Mouse (Mus musculus): Measurements from ENCODE around the gene Guca2a. TPM values are rescaled to one million over a fixed set of nuclear protein-coding genes. Genes with fewer than 3 reads are reported as not detected.

Guca2a gene
- polyA plus RNA-seq, 1 experiment from 2014 or later, result not detected

DNA sequence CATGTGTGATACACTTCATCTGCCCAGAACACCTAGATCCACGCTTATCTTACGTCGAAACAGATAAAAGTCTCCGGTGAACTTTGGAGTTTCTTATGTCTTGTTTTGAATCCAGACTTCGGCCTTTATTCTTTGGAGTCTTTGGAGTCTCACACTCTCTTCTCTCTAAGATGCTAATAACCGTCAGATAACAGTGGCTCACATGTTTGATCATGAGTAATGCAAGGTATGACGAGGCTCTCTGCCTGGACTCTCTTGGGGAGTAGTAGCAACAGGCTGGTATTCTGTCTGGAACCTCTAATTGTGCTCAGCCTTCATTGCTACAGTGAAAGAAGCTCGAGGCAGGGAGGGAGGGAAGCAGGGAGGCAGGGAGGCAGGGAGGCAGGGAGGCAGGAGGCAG, 22.5 kb downstream of the Guca2a start:
- no peak overlapping the region for H3K27ac ChIP-seq (ENCODE audit: low read depth, low read length)
- WGBS, result 82% methylated on average over 8 of the region's 8 CpGs

DNA sequence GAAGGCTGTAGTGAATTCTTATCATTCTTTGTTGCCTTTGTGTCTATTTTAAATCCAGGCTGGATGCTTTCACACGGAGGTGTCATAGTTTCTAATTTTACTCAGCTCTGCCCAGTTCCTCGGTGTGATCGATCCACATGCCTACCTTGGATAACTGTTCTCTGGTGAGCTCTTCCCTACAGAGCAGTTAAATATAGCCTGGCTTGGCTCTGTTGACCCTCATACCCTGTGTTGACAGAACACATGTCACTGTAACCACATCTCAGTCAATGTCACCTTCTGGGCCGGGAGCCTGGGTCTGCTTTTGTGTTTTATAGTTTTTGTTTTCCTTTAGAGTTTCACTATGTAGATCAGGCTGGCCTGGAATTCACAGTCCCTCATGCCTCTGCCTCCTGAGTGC, 24.6 kb downstream of the Guca2a start:
- Histone ChIP-seq H3K27me3 (ENCODE audit: control insufficient read depth, insufficient read depth, low read length) (no peaks in the 10 kb centered on the region), H3K4me1 (ENCODE audit: control insufficient read depth, insufficient read depth, low read length) (no peaks in the 10 kb centered on the region), H3K9ac (ENCODE audit: low read length) (no peak overlapping the region), H3K4me2 (no peak overlapping the region), H3K27ac (ENCODE audit: low read depth, low read length) (no peak overlapping the region), H3K4me3 (ENCODE audit: low read depth, low read length) (no peak overlapping the region), H3K9me3 (ENCODE audit: control insufficient read depth, low read length) (no peaks in the 10 kb centered on the region), H3K36me3 (ENCODE audit: control insufficient read depth, insufficient read depth, low read length) (no peaks in the 10 kb centered on the region)
- ATAC-seq (ENCODE audit: low FRiP score) (no peak), DNase-seq (ENCODE audit: low spot score, missing footprints) (no peak)
- WGBS, result 79% methylated on average over 4 of the region's 4 CpGs

More for the DNA sequence above, 22.5 kb downstream of the Guca2a start:
- no peak overlapping the region for H3K4me2 ChIP-seq
- no peak overlapping the region for H3K9ac ChIP-seq (ENCODE audit: low read length)
- H3K4me3 ChIP-seq (ENCODE audit: low read depth, low read length), result no peak overlapping the region
- no peaks in the 10 kb centered on the region for H3K4me1 ChIP-seq (ENCODE audit: control insufficient read depth, insufficient read depth, low read length)
- no peaks in the 10 kb centered on the region for H3K36me3 ChIP-seq (ENCODE audit: control insufficient read depth, insufficient read depth, low read length)
- DNase-seq (ENCODE audit: low spot score, missing footprints) (no peak), ATAC-seq (ENCODE audit: low FRiP score) (no peak)
- H3K9me3 ChIP-seq (ENCODE audit: control insufficient read depth, low read length), result no peaks in the 10 kb centered on the region
- no peaks in the 10 kb centered on the region for H3K27me3 ChIP-seq (ENCODE audit: control insufficient read depth, insufficient read depth, low read length)

DNA sequence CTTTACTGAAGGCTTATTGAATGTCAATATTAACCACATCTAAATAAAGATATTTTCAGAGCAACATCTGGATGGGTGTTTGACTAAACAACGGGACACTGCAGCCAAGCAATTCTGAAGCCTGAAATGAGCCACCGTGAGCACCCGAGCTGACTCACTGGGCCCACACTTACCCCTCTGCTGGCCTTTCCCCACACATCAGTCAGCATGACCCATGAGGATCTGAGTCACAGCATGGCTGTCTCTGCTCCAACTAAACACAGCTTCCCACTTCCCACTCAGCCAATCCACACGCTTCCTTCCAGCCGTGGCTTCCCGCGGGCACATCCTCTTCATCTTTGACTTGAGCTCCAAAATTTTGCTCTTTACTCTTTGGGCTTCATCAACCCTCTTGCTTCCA, 25.5 kb downstream of the Guca2a start:
- Histone ChIP-seq H3K27ac (ENCODE audit: low read depth, low read length) (no peak overlapping the region), H3K36me3 (ENCODE audit: control insufficient read depth, insufficient read depth, low read length) (no peaks in the 10 kb centered on the region), H3K9me3 (ENCODE audit: control insufficient read depth, low read length) (no peaks in the 10 kb centered on the region), H3K4me2 (no peak overlapping the region), H3K9ac (ENCODE audit: low read length) (no peak overlapping the region), H3K4me3 (ENCODE audit: low read depth, low read length) (no peak overlapping the region), H3K27me3 (ENCODE audit: control insufficient read depth, insufficient read depth, low read length) (no peaks in the 10 kb centered on the region), H3K4me1 (ENCODE audit: control insufficient read depth, insufficient read depth, low read length) (no peaks in the 10 kb centered on the region)
- DNase-seq (ENCODE audit: low spot score, missing footprints) (no peak), ATAC-seq (ENCODE audit: low FRiP score) (no peak)
- 91% methylated on average over 7 of the region's 7 CpGs for WGBS

DNA sequence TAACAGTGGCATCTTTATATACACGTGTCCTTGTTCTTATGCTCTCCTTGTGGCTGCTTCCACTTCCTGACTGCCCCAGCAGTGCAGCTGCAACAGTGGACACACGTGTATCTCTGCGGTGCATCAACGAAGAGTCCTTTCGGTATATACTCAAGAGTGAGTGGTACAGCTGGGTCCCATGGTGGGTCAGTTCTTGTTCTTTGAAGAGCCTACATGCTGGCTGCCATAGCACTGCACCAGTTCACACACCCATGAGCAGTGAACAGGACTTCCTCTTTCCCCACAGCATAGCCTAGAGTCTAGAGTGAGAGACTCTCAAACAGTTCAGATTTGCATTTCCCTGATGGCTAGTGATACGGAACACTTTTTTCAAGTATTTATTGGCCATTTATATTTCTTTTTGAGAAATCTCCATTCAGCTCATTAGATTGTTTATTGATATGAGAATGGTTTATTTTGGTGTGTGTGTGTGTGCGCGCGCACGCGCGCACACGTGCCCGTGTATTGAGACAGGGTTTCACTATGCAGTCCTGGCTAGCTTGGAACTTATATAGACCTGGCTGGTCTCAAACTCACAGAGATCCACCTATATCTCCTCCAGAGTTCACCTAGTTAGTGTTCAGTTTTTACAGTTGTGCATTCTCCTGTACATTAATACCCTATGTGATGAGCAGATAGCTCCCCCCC, 26.0 kb downstream of the Guca2a start:
- Histone ChIP-seq H3K36me3 (ENCODE audit: control insufficient read depth, insufficient read depth, low read length) (no peaks in the 10 kb centered on the region), H3K9ac (ENCODE audit: low read length) (no peak overlapping the region), H3K4me3 (ENCODE audit: low read depth, low read length) (no peak overlapping the region), H3K27ac (ENCODE audit: low read depth, low read length) (no peak overlapping the region), H3K4me1 (ENCODE audit: control insufficient read depth, insufficient read depth, low read length) (no peaks in the 10 kb centered on the region), H3K4me2 (no peak overlapping the region), H3K27me3 (ENCODE audit: control insufficient read depth, insufficient read depth, low read length) (no peaks in the 10 kb centered on the region), H3K9me3 (ENCODE audit: control insufficient read depth, low read length) (no peaks in the 10 kb centered on the region)
- 93% methylated on average over 14 of the region's 14 CpGs for WGBS
- ATAC-seq (ENCODE audit: low FRiP score) (no peak), DNase-seq (ENCODE audit: low spot score, missing footprints) (no peak)

DNA sequence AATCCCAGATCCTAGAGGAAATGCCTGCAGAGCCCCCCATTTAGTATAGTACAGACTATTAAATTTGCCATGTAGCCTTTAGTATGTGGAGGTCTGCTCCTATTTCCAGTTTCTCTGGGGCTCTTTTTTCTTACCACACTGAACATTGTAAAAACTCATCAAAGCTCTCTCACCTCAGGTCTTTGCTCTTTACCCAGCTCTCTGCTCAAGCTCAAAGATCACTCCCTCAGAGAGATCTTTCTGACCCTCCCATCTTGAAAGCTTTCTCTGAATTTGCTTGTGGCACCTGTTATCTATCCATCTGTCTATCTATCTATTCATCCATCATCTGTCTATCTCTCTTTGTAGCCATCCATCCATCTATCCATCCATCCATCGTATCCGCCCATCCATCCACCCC, 27.7 kb downstream of the Guca2a start:
- WGBS, result 95% methylated on average over 2 of the region's 2 CpGs
- Histone ChIP-seq H3K9me3 (ENCODE audit: control insufficient read depth, low read length) (no peaks in the 10 kb centered on the region), H3K4me2 (no peak overlapping the region), H3K27ac (ENCODE audit: low read depth, low read length) (no peak overlapping the region), H3K27me3 (ENCODE audit: control insufficient read depth, insufficient read depth, low read length) (no peaks in the 10 kb centered on the region), H3K9ac (ENCODE audit: low read length) (no peak overlapping the region), H3K36me3 (ENCODE audit: control insufficient read depth, insufficient read depth, low read length) (no peaks in the 10 kb centered on the region), H3K4me1 (ENCODE audit: control insufficient read depth, insufficient read depth, low read length) (peaks cover 4% of the 10 kb centered on the region; the same call in 1 of the 2 replicates), H3K4me3 (ENCODE audit: low read depth, low read length) (no peak overlapping the region)
- ATAC-seq (ENCODE audit: low FRiP score) (no peak), DNase-seq (ENCODE audit: low spot score, missing footprints) (no peak)

DNA sequence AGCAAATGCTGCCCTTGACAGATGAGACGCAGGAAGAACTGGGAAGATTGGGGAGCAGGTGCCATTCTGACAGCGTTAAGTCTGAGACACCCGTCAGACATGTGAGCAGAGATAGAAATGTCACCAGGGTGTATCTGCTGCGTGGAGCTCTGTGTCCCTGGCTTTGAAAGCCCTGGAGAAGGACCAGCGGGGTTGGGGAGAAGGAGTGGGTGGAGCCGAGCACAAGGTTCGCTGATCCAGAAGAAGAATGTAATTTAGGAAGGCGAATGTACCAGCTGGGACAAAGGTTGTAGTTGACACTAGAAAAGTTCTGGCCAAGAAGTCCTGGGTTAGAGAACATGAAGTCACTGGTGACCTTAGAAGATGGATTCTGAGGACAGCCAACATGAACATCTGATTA, 28.6 kb downstream of the Guca2a start:
- Histone ChIP-seq H3K36me3 (ENCODE audit: control insufficient read depth, insufficient read depth, low read length) (no peaks in the 10 kb centered on the region), H3K4me2 (no peak overlapping the region), H3K4me3 (ENCODE audit: low read depth, low read length) (no peak overlapping the region), H3K27ac (ENCODE audit: low read depth, low read length) (no peak overlapping the region), H3K4me1 (ENCODE audit: control insufficient read depth, insufficient read depth, low read length) (peaks cover 5% of the 10 kb centered on the region; the same call in 1 of the 2 replicates), H3K27me3 (ENCODE audit: control insufficient read depth, insufficient read depth, low read length) (no peaks in the 10 kb centered on the region), H3K9me3 (ENCODE audit: control insufficient read depth, low read length) (no peaks in the 10 kb centered on the region), H3K9ac (ENCODE audit: low read length) (no peak overlapping the region)
- DNase-seq (ENCODE audit: low spot score, missing footprints) (no peak), ATAC-seq (ENCODE audit: low FRiP score) (no peak)
- WGBS, result 39% methylated on average over 8 of the region's 8 CpGs

DNA sequence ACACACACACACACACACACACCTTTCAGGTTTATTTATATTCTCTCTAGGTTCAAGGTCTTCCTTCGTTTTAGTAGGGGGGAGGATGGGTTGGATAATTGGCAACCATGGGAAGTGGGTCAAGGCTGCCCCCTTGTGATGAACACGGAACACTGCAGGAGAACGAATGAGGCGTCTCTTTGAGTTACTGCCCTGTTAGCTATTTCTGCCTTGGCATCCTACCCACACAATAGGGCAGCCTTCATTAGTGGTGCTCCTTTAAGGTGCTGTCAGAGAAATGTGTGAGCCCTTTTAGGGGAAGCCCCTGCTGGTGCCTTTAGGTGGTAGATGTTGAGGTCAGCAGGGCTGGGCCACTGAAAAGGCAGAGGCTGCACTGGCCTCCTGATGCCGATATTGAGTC, 29.9 kb downstream of the Guca2a start:
- DNase-seq (ENCODE audit: low spot score, missing footprints), result peak; percentile 91
- H3K9me3 ChIP-seq (ENCODE audit: control insufficient read depth, low read length), result no peaks in the 10 kb centered on the region
- no peak overlapping the region for H3K9ac ChIP-seq (ENCODE audit: low read length)
- no peaks in the 10 kb centered on the region for H3K36me3 ChIP-seq (ENCODE audit: control insufficient read depth, insufficient read depth, low read length)
- H3K4me3 ChIP-seq (ENCODE audit: low read depth, low read length), result no peak overlapping the region
- peak; percentile 16; the same call in 1 of the 2 replicates for ATAC-seq (ENCODE audit: low FRiP score)
- no peak overlapping the region for H3K27ac ChIP-seq (ENCODE audit: low read depth, low read length)
- peaks cover 5% of the 10 kb centered on the region; the same call in 1 of the 2 replicates for H3K4me1 ChIP-seq (ENCODE audit: control insufficient read depth, insufficient read depth, low read length)
- 19% methylated on average over 5 of the region's 5 CpGs for WGBS
- no peaks in the 10 kb centered on the region for H3K27me3 ChIP-seq (ENCODE audit: control insufficient read depth, insufficient read depth, low read length)
- H3K4me2 ChIP-seq, result no peak overlapping the region

DNA sequence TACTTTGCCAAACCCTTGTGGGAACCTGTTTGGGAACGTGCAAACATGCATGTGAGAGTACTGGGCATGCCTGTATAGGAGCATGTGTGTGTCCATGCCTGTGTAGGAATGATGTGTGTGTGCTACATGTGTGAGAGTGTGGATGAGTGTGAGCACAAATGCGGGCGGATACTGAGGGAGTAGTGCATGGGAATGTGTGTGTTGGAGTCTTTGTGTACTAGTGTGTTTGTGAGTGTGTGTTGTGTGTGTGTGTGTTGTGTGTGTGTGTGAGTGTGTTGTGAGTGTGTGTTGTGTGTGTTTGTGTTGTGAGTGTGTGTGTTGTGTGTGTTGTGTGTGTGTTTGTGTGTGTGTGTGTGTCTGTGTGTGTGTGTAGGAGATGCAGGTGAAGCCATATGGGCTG, 30.7 kb downstream of the Guca2a start:
- no peak overlapping the region for H3K27ac ChIP-seq (ENCODE audit: low read depth, low read length)
- peaks cover 5% of the 10 kb centered on the region; the same call in 1 of the 2 replicates for H3K4me1 ChIP-seq (ENCODE audit: control insufficient read depth, insufficient read depth, low read length)
- H3K36me3 ChIP-seq (ENCODE audit: control insufficient read depth, insufficient read depth, low read length), result no peaks in the 10 kb centered on the region
- no peak overlapping the region for H3K4me2 ChIP-seq
- 86% methylated on average over 3 of the region's 3 CpGs for WGBS
- H3K27me3 ChIP-seq (ENCODE audit: control insufficient read depth, insufficient read depth, low read length), result no peaks in the 10 kb centered on the region
- DNase-seq (ENCODE audit: low spot score, missing footprints) (peak; percentile 59), ATAC-seq (ENCODE audit: low FRiP score) (no peak)
- no peak overlapping the region for H3K9ac ChIP-seq (ENCODE audit: low read length)
- H3K9me3 ChIP-seq (ENCODE audit: control insufficient read depth, low read length), result no peaks in the 10 kb centered on the region
- no peak overlapping the region for H3K4me3 ChIP-seq (ENCODE audit: low read depth, low read length)

DNA sequence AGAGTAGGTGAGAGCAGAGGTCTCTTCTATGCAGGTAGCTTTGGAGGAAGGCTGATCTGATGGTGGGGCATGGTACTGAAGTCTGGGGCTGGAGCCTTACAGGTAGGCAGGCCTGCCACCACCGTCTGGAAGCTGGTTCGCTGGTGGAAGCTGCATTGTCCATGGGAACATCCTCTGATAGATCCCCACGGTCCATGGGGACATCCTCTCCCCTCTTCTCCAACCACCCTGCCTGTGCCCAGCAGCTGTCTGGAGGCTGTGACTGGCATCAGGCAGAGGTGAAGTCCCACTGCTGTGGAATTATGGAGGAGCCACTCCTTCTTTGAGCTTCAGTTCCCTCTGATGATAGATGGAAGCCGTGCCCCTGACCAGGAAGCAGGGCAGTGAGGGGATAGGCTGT, 31.1 kb downstream of the Guca2a start:
- H3K9me3 ChIP-seq (ENCODE audit: control insufficient read depth, low read length), result no peaks in the 10 kb centered on the region
- ATAC-seq (ENCODE audit: low FRiP score) (no peak), DNase-seq (ENCODE audit: low spot score, missing footprints) (peak; percentile 72)
- H3K36me3 ChIP-seq (ENCODE audit: control insufficient read depth, insufficient read depth, low read length), result no peaks in the 10 kb centered on the region
- H3K27ac ChIP-seq (ENCODE audit: low read depth, low read length), result no peak overlapping the region
- WGBS, result 83% methylated on average over 4 of the region's 4 CpGs
- H3K27me3 ChIP-seq (ENCODE audit: control insufficient read depth, insufficient read depth, low read length), result no peaks in the 10 kb centered on the region
- no peak overlapping the region for H3K4me2 ChIP-seq
- peaks cover 5% of the 10 kb centered on the region; the same call in 1 of the 2 replicates for H3K4me1 ChIP-seq (ENCODE audit: control insufficient read depth, insufficient read depth, low read length)
- H3K4me3 ChIP-seq (ENCODE audit: low read depth, low read length), result no peak overlapping the region
- H3K9ac ChIP-seq (ENCODE audit: low read length), result no peak overlapping the region

Measured in midbrain, embryonic 11.5 days (tissue).